Mouse (Mus musculus) v-Abl transformed pro-B cells (cell line): ENCODE measurements around the gene Snx32.

Experiments used
- in situ Hi-C, 2 experiments: fragments of 400-800 bp; cut with MboI; formaldehyde crosslinking; loops; one replicate each; pipeline ENCODE4 v1.15.1; 2025; ENCODE audit not compliant: unreplicated experiment in 2 of 2

Snx32 gene

GRCm38 (mm10) chr19:5485371-5485770 lies 25.0 kb downstream of the Snx32 start:
- in situ Hi-C loops = loop anchor here (5.0 kb wide), 3 partner anchors 53 to 118 kb away; partner anchors contain the start of genes AI837181 (in 1 of the 2), Banf1 (in 1 of the 2) and Eif1ad (in 1 of the 2)

GRCm38 (mm10) chr19:5484496-5484895 lies 25.8 kb downstream of the Snx32 start:
- in situ Hi-C loops = no loop called here

GRCm38 (mm10) chr19:5483386-5484359 lies 26.7 kb downstream of the Snx32 start:
- in situ Hi-C loops = no loop called here

DNA sequence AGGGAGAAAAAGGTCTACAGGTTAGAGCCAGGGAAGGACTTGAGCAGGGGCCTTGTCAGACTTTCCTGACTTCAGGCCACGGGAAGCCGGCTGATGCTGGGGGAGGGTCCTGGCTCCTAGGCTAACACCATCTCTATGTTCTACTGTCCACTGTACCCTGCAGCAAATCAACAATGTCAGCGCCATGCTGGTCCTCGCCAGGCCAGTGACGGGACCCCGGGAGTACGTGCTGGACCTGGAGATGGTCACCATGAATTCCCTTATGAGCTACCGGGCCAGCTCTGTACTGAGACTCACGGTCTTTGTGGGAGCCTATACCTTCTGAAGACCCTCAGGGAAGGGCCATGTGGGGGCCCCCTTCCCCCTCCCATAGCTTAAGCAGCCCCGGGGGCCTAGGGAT lies 28.9 kb downstream of the Snx32 start:
- in situ Hi-C loops = no loop called here

DNA sequence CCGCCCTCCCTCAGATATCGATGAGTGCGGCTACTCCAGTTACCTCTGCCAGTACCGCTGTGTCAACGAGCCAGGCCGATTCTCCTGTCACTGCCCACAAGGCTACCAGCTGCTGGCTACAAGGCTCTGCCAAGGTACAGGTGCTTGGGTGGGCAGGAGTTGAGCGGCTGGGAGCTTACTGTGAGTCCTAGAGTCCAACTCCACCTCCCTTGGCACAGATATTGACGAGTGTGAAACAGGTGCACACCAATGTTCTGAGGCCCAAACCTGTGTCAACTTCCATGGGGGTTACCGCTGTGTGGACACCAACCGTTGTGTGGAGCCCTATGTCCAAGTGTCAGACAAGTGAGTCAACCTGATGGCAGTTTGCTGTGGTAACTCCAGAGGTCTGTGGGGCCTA lies 30.3 kb downstream of the Snx32 start:
- in situ Hi-C loops = no loop called here

DNA sequence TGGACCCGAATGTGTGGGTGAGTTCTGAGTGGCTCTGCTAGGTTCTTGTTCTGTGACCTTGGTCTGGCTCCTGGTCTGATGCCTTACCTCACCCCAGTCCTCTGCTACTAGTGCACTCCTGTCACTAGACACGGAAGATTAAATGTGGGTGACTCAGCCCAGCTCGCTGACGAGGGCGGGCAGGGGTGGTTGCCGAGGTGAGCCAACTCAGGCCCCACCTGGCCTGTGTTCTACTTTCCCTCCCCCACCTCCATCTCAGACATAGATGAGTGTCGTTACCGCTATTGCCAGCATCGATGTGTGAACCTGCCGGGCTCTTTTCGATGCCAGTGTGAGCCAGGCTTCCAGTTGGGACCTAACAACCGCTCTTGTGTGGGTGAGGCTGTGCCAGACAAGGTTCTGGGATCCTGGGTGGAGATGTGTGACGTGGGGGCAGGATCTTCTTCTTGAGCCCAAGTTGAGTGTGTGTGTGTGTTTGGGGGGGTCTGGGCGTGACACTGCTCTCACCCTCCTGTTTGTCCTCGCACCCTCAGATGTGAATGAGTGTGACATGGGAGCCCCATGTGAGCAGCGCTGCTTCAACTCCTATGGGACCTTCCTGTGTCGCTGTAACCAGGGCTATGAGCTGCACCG lies 32.6 kb downstream of the Snx32 start:
- in situ Hi-C loops = loop anchor here in 1 of 2 experiments (10.0 kb wide), 1 partner anchor 87 kb away; the partner anchor contains the start of genes Ap5b1 and Ovol1

DNA sequence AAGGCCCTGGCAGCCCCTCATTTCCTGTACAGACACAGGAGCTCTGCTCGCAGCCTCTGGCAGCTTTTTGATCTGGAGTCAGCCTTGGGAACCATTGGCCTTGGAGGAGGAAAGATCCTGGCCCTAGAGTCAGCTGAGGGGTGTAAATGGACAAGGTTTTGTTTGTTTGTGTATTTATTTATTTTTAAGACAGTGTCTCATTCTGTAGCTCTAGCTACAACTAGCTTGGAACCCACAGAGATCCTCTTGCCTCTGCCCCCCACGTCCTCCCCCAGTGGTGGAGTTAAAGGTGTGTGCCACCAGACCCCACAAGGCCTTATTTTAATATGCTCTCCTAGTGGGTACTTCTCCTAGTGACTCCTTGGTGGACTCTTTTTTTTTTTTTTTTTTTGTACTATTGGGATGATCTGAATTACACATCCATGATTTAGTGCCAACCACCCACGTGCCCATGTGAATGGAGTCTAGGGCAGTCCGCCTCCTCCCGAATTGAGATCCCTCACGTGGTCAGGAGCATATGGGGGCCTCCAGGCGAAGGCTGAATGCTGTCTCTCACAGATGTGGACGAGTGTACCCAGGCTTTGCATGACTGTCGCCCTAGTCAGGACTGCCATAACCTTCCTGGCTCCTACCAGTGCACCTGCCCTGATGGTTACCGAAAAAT lies 33.2 kb downstream of the Snx32 start:
- in situ Hi-C loops = loop anchor here in 1 of 2 experiments (10.0 kb wide), 1 partner anchor 88 kb away; the partner anchor contains the start of genes Ap5b1 and Ovol1

GRCm38 (mm10) chr19:5475069-5475714 lies 35.1 kb downstream of the Snx32 start:
- in situ Hi-C loops = loop anchor here in 1 of 2 experiments (10.0 kb wide), 1 partner anchor 90 kb away; the partner anchor contains the start of genes Ap5b1 and Ovol1

- in situ Hi-C loops = loop anchor here in 1 of 2 experiments (10.0 kb wide), 1 partner anchor 90 kb away; the partner anchor contains the start of genes Ap5b1 and Ovol1
Observed at GRCm38 (mm10) chr19:5474281-5475068, 35.9 kb downstream of the Snx32 start.

- in situ Hi-C loops = loop anchor here in 1 of 2 experiments (10.0 kb wide), 1 partner anchor 91 kb away; the partner anchor contains the start of genes Ap5b1 and Ovol1
Observed at GRCm38 (mm10) chr19:5473720-5474119, 36.6 kb downstream of the Snx32 start, which contains the start of gene Efemp2. TSS of gene Efemp2 (plus strand) at chr19:5473954.

DNA sequence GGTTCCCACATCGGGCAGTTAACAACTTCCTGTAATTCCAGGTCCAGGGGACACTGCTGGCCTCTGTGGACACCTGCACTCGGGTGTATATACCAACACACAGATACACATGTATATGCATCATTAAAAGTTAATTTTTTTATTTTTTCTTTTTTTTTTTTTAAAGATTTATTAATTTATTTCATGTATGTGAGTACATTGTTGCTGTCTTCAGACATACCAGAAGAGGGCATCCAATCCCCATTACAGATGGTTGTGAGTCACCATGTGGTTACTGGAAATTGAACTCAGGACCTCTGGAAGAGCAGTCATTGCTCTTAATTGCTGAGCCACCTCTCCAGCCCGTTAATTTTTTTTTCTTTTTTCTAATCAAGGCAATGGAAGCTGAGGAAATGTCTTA lies 37.5 kb downstream of the Snx32 start:
- in situ Hi-C loops = loop anchor here in 1 of 2 experiments (10.0 kb wide), 1 partner anchor 92 kb away; the partner anchor contains the start of genes Ap5b1 and Ovol1

- in situ Hi-C loops = loop anchor here in 1 of 2 experiments (10.0 kb wide), 1 partner anchor 93 kb away; the partner anchor contains the start of genes Ap5b1 and Ovol1
Observed at GRCm38 (mm10) chr19:5471846-5472245, 38.5 kb downstream of the Snx32 start.

DNA sequence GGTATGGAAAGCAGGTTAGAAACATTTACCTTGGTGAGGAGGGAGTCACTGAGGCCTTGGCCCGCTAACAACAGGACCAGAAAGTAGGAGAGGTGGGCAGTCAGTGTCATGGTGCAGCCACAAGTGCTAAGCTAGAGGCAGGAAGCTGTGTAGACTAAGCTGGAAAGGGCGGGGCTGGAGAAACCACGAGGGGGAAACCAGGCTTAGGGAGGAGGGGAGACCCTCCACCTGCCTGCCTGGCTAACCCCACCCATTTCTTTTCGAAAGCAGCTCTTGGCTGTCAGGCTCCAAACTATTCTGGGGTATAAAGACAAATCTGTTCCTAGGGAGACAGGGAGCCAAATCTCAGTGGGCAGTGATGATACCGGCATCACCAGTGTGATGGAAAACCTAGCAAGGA lies 42.0 kb downstream of the Snx32 start, which contains the start of gene Ctsw:
TSS of gene Ctsw (minus strand) at position 134 of the 400 bp plus-strand sequence.
- in situ Hi-C loops = no loop called here

- in situ Hi-C loops = no loop called here
Observed at GRCm38 (mm10) chr19:5466916-5467500, 43.3 kb downstream of the Snx32 start.

DNA sequence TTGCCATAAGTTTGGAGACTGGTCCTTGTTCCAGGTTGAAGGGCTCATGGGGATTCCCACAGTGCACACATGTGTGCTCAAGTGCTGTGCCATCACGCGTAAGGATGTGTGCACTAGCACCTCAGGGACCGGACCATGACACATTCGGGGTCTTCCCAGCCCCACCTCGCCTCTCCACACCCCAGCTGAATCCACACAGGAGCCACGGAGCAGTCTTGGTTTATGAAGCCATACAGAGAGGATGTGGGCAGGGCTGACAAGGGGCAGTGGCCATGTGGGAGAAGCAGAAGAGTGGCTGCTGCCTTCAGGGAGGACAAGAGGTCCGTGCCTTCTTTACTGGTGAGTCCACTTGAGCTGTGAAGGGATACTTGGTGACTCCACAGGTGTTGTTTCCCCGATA lies 45.3 kb downstream of the Snx32 start:
- in situ Hi-C loops = no loop called here

- in situ Hi-C loops = no loop called here
Observed at GRCm38 (mm10) chr19:5463791-5464562, 46.4 kb downstream of the Snx32 start.

- in situ Hi-C loops = no loop called here
Observed at GRCm38 (mm10) chr19:5463212-5463611, 47.1 kb downstream of the Snx32 start.

DNA sequence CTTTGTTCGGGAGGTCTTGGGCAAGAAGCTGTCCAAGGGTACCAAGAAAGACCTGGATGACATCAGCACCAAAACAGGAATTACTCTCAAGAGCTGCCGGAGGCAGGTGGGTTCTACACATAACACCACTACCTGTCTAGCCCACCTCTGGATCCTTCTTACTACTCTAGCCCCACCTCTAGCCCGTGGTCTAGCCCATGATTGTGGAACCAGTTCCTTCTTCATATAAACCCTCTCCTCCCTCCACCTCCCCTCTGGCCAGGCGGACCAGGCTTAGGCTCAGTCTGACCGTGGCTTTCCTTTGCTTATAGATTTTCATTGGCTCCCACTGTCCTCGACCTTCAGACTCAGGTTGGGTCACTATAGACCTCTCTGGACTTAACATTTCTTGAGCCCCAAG lies 48.9 kb downstream of the Snx32 start:
- in situ Hi-C loops = no loop called here
